Mouse (Mus musculus) right cerebral cortex, postnatal 4 days (tissue): ENCODE data around the gene Pfkfb2.

Experiments used
- DNase-seq: peaks from one replicate; pipeline ENCODE4 v3.0.0-alpha.2; 2022

Gene Pfkfb2

DNA sequence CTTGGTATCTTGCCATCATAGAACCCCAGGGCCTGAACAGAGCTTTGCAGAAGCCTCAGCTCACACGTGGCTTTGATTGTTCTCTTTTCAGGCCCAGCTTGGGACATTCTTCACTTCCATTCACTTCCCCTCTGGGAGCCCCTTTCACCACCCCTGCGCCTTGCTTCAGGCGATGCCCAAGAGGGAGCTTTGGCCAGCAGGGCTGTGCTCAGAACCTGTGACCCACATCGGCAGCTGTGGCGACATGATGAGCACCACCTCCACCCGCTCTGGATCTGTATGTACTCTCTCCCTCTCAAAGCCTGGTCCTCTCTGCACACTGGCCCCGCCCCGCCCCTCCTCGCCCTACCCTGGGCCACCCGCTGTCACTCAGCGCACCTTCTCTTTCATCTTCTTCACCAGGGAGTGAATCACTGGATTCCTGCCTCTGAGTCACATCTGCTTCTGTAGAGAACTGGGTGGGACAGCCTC is 8.4 kb upstream of the Pfkfb2 start:
- no peak for DNase-seq

DNA sequence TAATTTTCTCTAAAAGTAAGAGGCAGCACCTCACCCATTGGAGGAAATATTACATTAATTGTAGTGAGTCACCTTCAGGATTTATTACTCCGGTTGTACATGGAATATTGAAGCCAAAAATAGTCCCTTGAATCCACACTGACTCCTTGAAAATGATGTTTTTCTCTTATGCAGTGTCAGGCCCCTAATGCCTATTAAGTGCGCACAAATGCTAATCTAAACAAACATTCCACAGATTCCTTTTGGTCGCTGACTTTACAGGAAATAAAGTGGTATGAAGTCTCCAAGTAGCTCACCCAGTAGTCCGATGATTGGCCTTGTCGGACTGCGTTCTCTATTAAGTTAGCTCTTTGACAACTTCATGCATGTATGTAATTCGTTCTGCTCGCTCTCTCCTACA is 5.8 kb upstream of the Pfkfb2 start:
- no peak for DNase-seq

DNA sequence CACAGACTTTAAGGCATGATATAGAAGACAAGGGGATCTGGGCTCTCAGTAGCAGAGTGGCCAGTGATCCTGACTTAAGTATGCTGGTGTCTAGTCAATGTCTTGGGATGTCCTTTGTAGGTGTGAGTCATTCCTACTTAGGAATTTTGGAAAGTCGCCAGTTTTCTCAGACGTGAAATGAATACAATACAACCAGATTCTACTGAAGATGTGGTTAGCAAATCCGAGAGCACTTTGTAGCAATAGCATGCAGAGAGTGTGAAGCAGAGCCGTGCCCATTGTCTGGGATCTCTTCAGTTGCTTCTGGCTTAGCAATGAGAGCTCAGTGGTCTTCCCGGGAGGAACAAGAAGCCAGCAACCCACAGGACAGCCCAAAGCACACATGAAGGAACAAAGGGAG is 5.4 kb upstream of the Pfkfb2 start:
- no peak for DNase-seq

DNA sequence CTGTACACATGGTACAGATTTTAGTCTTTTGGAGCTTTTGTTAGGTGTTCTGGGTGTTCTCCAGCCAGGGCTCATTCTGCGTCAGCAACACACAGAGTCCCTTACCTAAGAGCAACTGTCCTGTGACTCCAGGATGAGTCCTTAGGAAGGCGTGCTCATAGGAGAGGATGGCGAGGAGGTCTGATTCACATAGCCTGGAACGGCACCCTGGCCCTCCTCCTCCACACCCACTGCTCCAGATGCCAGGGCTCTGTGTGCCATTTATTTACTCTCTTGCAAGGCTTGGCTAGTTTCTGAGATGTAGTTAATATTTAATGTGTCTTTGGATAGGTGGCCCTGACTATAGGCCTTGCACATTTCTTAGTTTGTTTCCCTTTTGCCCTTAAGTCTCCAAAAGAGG is 4.6 kb upstream of the Pfkfb2 start:
- DNase-seq, result no peak

DNA sequence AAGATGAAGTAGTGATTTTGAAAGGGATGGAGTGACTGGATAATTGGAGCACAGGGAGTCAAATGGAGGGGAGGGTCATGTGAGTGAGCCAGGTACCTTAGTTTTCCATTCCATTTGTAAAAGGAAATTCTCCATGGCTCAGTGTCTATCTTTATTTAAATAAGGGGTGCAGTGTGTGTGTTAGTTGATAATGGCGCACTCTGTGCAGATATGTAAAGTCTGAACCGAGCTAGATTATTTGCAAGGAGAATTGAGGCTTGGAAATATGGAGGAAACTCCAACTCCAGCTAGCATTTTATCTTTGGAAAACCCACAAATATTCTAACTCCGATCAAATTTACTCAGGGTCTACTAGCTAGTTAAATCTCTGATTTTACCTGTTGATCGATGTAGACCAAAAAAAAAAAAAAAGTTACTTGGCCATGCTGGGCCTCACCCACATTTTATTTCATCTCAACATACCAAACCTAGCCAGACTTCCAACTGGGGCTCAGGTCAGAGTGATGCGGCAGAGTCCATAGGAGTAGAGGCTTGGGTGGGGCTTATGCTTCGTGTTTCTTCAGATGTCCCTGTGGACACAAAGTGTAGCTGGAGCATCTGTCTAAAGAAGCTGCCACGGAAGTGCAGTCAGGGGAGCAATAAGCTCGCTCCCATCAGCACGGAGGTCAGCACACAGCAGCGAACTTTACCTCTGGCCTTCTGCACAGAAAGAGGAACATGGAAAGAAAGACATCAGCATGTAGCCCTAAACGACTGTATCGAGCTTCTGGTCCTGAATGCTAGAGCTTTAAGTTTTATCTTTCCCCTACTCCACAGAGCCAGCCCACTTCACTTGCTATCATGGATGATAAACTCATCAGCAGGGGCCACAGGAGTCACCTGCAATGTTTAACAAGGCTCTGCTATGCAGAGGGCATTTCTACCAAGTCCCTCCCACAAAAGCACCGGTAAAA is 3.9 kb upstream of the Pfkfb2 start:
- DNase-seq, result no peak

DNA sequence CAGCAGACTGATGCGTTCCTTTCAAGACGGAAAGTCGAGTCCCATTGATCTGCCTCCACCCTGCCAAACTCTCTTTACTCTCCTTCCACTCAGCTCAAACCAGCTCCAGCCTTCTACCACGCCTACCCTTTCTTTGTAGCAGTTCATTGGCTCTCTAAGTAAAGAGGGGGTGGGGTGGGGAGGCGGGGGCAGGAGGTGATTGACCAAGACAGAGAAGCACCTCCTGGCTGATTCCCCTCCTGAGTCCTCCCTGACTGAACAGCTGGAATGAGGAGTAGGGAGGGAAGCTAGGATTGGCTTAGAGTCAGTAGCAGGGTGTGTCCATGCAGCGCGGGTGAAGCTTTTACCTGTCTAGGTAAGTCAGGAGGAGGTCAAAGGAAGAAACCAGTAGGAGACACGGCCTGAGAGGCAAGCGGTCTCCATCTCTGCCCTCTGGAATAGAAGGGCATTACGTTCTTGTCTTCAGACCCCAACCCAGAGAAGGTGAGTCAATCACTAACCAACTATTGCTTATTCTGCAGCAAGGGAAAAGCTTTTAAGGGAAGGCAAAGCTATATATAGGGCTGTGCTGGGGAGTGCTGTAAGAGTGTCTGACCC is 2.8 kb upstream of the Pfkfb2 start, which contains the start of gene AA986860:
Gene AA986860 (plus strand): TSS at position 236 of the 597 bp plus-strand sequence.
- no peak for DNase-seq

DNA sequence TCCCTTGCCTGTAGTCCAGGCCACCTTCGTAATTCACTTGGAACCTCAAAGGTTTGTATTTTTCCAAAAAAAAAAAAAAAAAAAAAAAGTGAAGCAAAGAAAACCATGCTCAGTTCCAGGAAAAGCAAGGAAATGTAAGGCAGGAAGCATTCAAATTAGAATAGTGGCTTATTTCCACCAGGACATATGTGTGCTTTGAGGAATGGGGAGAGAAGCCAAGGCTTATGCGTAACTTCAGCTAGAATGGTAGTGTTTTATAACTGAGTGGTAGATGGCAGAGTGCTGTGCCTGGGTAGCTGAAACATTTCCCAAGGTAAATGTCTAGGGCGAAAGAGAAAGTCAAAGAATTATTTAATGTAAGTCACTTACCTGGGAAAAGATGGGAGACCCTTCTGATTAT is 345 bp downstream of the Pfkfb2 start:
- no peak for DNase-seq

DNA sequence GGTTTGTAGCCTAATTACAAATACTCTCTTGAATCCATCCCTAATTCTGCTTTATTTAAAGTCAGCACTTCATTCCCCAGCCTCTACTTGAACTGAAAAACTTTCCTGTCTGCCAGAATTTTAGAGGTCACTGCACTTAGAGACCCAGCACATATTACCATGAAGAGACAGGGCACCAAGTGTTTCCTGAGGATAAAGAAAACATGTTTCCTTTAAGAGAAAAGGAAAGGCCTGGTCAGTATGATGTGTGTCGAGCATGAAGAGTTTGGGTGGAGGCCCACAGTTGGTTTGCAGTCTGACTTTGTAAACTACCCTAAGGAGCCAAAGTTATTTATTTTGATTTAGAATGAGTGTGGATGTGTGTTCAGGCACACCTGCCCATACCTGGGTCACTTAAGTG is 983 bp downstream of the Pfkfb2 start:
- no peak for DNase-seq

DNA sequence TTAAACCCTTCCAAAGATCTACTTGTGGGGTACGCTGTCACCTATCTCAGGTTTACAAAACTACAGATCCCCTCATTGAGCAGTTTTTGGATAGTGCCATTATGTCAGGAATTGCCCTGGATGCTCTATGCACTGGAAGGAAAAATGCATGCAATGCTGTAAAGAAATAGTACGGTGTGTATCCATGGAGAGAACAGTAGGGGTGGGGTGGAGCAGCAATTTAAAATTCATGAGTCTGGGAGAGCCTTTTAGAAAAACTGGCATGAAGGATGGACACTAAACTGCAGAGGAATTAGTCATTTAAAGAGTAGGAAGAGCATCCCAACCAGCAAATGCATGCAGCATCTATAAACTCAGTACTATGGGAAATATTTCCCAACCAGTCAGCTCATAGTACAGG is 2.7 kb downstream of the Pfkfb2 start:
- DNase-seq, result no peak

DNA sequence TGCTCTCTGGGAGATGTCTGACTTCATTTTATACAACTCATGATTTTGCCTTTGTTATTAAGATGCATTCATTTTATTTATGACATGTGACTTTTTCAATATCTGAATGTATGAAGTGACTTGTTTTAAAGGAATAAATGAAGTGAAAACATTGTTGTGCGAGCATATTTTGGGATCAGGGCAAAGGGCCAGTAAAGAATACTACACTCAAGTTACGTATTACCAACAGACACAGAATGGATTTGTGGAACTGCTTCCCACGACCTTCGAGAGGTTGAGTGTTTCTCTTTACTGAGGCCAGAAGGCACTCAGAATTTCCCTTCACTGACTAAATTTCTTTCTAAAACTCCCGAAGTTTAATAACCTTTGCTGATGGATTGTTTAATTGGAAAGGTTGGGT is 4.8 kb downstream of the Pfkfb2 start:
- no peak for DNase-seq

DNA sequence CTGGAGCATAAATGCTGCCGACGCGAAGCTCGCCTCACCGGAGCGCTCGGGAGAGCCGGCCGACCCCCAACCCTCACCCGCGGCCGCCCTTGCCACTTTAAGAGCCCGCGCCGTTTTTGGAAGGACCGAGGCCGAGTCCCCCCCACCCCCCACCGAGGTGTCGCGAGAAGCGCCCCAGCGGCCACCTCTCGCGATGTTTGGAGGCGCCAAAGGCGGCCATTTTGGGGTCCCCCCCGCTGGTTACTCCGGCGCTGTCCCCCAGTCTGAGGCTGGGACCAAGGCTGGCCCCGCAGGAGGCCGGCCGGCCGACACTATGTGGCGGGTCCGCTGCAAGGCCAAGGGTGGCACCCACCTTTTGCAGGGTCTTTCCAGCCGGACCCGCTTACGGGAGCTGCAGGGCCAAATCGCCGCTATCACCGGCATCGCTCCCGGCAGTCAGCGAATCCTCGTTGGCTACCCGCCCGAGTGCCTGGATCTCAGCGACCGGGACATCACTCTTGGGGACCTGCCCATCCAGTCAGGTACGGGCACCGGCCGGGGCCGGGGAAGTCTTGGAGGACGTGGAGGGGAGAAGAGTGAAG is 11.7 kb downstream of the Pfkfb2 start, which contains the start of gene Yod1:
Gene Yod1 (plus strand): TSS at position 37 of the 581 bp plus-strand sequence.
- peak; percentile 92 for DNase-seq

DNA sequence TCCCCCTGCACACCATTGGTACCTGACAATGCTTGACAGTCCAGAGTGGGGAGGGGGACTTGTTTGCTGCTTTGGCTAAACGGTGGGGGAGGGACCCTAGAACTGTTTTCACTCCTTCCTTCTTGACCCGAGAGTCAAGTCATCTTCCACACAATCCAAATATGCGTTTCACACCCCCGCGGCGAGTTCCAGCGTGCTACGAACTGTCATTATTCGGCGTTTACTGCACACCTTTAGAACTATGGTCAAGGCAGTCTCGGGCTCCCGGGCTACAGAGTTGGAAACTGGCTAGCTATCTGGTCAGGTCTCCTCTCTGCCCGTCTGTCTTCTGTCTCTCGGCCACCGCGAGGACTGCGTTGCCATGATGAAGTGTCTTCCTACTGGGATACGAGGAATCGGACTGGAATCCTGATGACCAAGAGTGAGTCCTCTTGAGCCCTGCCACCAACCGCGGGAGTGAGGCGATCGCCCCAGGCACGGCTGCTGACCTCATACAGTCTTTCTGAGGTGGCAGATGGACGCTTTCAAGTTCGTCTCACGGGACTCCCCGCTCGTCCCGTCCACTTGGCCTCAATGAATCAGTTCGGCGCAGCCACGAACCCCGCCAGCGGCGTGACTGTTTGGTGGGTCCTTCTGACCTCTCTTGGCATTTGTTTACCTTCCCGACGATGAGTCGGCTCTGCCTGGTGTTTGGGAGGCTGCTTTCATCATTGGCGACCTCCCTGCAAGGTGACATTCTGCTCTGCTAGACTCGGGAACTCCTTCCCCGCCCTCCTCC is 12.4 kb downstream of the Pfkfb2 start:
- peak; percentile 26 for DNase-seq

DNA sequence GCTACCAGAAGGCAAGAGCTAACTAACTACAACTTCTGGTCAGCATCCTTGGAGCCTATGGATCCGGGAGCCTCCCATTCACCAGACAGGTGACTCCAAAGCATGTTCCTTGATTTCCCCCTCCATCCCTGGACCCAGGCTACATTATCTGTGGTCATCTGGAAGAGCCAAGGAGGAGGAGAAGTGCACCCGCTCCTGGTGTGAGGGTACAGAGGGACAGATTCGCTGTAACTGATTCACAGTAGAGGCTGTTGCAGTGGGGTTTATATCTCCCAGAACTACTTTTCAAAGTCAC is 12.9 kb downstream of the Pfkfb2 start:
- no peak for DNase-seq

DNA sequence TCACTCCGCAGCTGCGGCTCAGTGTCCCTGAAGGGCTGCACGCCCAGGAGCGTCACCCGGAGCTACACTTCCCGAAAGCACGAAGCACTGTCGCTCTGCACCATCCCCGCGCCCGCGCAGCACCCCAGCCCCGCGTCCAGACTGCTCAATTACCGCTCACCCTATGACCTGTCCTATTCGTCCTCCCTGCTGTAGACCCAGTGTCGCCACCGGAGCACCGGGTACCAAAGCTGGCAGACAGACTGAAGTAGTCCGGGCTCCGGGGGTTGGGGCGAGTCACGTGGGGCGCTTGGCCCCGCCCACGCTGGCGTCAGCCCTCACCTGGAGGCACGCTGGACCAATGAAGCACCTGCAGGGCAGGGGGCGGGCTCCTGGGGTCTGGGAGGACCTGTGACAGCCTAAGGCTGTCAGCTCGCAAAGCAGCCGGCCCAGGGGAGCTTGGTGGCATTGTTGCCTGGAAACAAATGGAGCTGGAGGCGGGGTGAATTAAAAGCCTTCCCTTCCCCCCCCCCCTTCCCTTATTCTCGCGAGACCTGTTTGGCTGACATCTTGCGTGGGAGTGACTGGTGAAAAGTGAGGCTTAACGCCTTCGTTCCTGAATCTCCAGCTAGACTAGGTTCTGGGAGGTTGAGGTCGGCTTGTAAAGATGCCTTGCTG is 13.4 kb downstream of the Pfkfb2 start, which contains the start of gene Gm29427:
Gene Gm29427 (minus strand): TSS at position 239 of the 657 bp plus-strand sequence.
- DNase-seq, result peak; percentile 86

DNA sequence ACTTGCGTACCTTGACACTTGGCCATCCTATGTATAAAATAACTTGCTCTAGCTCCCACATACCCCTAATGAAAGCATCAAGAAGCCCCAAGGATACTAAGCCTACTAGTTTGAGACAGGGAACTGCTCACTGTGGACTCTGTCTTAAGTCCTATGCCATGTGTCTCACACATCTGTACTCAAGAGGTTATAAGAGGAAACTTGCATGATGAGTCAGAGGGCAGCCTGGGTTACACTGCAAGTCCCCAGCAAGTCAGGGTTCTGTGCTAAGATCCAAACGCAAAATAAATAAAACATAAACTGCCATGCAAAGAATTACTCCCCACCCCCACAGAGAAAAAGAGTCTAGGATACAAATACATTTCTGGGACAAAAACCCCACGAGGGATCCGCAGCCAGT is 15.0 kb downstream of the Pfkfb2 start:
- DNase-seq, result no peak

DNA sequence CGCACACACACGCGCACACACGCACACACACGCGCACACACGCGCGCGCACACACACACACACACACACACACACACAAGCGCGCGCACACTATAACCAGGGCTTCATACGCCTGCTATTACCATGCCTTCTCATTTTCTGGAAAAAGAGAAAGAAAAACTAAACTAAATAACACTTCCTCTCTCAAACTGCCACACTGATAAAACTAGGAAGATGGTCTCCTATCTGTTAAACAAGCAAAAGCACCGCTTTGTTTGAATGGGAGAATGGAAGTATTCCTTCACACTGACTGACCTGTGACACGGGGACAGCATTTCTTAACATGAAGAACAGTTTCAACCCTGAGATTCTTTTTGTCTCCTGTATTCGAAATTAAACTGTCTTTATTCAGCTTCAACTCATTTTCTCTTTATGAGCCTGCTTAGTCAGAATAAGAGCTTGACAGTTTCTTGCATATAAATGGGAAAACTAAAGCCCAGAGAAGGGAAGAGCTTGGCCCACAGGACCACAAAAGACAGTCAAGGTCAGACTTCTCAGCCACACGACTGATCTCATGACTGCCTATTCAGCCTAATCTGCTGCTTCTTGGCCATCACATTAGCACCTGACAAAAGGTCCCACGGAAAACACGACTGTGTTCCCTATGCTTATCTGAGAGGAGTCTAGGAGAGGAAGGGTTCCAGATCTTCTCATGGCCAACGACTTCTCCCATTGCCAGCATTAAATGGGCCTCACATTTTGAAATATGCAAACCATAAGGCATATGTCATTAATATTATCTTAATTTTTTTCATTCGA is 18.6 kb downstream of the Pfkfb2 start:
- DNase-seq, result no peak

DNA sequence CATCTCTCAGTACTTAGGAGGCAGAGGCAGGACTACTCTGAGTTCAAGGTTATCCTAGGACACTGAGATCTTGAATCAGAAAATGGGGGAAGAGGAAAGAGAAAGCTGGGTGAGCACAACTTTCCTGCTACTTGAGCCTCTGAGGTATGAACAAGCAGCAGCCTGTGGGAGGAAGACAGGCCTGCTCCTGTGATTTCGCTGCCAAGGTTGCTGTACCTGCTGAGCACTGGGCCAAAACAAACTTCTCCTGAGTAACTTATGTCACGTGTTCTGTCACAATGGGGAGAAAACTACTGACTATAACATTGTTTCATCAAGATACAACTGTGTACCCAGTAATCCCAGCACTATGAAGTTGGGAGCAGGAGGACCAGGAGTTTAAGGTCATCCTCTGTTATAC is 25.4 kb downstream of the Pfkfb2 start:
- DNase-seq, result no peak

DNA sequence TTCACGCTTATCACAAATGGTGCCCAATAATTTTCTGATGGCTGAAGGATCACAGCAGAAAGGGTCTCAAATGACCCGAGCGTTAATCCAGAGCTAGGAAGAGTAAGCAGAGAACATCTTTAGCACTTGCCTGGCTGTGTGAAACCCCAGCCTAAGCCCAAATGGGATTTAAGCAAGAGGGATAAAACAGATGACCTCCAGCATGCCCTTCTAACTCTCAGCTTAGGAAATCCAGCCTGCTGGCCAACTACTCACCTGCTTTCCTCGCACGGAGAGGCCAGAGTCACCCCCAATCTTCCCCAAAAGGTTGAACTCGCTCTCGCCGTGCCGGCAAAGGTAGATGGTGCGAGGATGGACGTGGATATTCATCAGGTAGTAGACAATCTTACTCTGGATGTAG is 27.1 kb downstream of the Pfkfb2 start:
- DNase-seq, result no peak

DNA sequence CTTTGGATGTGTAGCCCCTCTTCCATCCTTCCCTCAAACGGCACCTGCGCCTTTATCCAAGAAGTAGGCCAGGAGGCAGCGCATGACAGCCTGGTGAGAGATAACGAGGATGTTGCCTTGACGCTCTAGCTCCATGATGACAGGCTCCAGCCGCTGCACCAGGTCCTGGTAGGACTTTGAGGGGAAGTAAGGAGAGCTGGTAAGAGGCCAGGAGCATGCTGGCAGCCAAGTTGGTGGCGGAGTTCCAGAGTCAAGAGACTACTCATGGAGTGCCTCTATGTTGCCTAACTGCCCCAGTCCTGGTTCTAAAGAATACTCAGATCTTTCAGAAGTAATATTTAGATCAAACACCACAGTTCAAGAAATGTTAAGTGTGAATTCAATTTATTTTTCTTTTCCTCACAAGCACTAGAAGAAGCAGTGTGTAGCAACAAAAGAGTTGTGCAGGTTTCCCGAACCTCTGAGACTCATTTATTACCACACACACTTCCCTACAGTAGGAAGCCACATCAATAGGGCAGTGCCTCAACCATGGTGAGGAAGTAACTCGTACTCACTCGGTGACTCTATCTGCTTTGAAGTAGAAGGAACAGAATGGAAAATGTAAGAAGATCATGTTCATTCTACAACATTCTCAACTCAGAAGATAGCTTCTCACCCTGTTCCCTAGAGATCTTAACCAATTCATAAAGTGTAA is 29.0 kb downstream of the Pfkfb2 start:
- DNase-seq, result peak; percentile 28

DNA sequence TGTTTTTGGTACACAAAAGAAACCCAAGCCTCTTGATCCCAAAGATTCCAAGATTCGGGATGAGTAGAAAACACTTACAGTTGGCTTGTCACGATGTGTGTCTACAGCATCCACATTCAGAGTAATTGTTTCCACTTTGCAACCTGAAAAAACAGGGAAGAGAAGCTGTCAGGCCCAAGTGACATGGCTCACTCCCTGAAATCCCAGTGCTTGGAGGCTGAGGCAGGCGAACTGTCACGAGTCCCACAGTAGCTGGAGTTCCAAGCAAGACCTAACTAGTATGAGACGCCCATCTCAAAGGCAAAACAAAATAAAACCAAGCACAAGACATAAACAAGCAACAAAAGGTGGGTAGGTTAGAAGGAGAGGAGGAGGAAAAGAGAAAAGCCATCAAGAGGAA is 30.5 kb downstream of the Pfkfb2 start:
- DNase-seq, result no peak

DNA sequence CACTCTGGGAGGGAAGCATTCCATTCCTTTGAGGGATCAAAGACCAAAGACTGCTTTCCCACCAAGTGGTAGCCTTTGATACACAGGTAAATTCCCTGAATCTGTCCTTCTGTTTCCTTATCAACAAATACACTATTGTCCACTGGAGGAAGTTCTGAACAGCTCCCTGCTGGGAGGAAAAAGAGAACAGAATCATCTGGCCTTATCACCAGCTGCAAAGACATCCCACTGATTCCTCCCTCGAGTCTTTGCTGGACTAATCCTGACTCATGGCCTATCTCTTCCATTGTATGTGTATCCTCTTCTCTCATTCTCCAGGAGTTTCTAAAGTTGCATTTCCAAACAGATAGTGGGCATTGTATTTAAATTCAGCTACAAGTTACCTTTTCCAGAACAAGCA is 45.1 kb downstream of the Pfkfb2 start:
- no peak for DNase-seq
